Mouse (Mus musculus): ENCODE results near the gene Pgm5.

Gene Pgm5

GRCm38 (mm10) chr19:24865436-24865835, 3.8 kb upstream of the Pgm5 start:
- no peak for DNase-seq

- no peak for DNase-seq
Measured at GRCm38 (mm10) chr19:24861276-24861611, 411 bp downstream of the Pgm5 start.

GRCm38 (mm10) chr19:24851456-24852315, 10.0 kb downstream of the Pgm5 start:
- no peak for DNase-seq

- no peak for DNase-seq
Measured at GRCm38 (mm10) chr19:24848844-24849243, 12.8 kb downstream of the Pgm5 start.

GRCm38 (mm10) chr19:24848345-24848744, 13.3 kb downstream of the Pgm5 start:
- DNase-seq, result no peak

- DNase-seq, result no peak
Measured at GRCm38 (mm10) chr19:24845007-24845546, 16.6 kb downstream of the Pgm5 start.

GRCm38 (mm10) chr19:24842080-24842479, 19.6 kb downstream of the Pgm5 start:
- peak; percentile 26 for DNase-seq

GRCm38 (mm10) chr19:24824517-24824916, 37.1 kb downstream of the Pgm5 start:
- DNase-seq, result no peak

GRCm38 (mm10) chr19:24815661-24816221, 45.9 kb downstream of the Pgm5 start:
- no peak for DNase-seq

- DNase-seq, result no peak
Measured at GRCm38 (mm10) chr19:24812861-24813293, 48.8 kb downstream of the Pgm5 start.

GRCm38 (mm10) chr19:24812106-24812810, 49.4 kb downstream of the Pgm5 start:
- no peak for DNase-seq

- DNase-seq, result no peak
Measured at GRCm38 (mm10) chr19:24811451-24811850, 50.2 kb downstream of the Pgm5 start.

GRCm38 (mm10) chr19:24806013-24806412, 55.6 kb downstream of the Pgm5 start:
- no peak for DNase-seq

- DNase-seq, result peak; percentile 7
Measured at GRCm38 (mm10) chr19:24797606-24798005, 64.0 kb downstream of the Pgm5 start.

GRCm38 (mm10) chr19:24794350-24794749, 67.3 kb downstream of the Pgm5 start:
- no peak for DNase-seq

- no peak for DNase-seq
Measured at GRCm38 (mm10) chr19:24793545-24794139, 68.0 kb downstream of the Pgm5 start.

- DNase-seq, result peak; percentile 6
Measured at GRCm38 (mm10) chr19:24792876-24793275, 68.8 kb downstream of the Pgm5 start.

- DNase-seq, result no peak
Measured at GRCm38 (mm10) chr19:24785898-24786297, 75.8 kb downstream of the Pgm5 start.

GRCm38 (mm10) chr19:24785056-24785675, 76.5 kb downstream of the Pgm5 start:
- DNase-seq, result no peak

- no peak for DNase-seq
Measured at GRCm38 (mm10) chr19:24783736-24784135, 77.9 kb downstream of the Pgm5 start.

- no peak for DNase-seq
Measured at GRCm38 (mm10) chr19:24779996-24780395, 81.7 kb downstream of the Pgm5 start.

GRCm38 (mm10) chr19:24770345-24770744, 91.3 kb downstream of the Pgm5 start:
- no peak for DNase-seq

GRCm38 (mm10) chr19:24767401-24767800, 94.3 kb downstream of the Pgm5 start:
- DNase-seq, result no peak
